Mouse (Mus musculus) heart, adult 2 months (tissue): ENCODE results near the gene Pde4b. TPM values are rescaled to one million over a fixed set of nuclear protein-coding genes. Genes with fewer than 3 reads are reported as not detected.

Source experiments
- DNase-seq, 2 experiments: peaks; one replicate each; pipeline ENCODE4 v3.0.0; 2021
- H3K27ac ChIP-seq: fragments of 200-600 bp; 2 replicates; pipeline ENCODE4 v1.8.1; 2022
- H3K27me3 ChIP-seq: fragments of 200-500 bp; 2 replicates; pipeline ENCODE4 v1.6.1; 2012; ENCODE audit warnings: mild to moderate bottlenecking, low read length, inconsistent platforms, mixed read lengths; ENCODE audit not compliant: control insufficient read depth, insufficient read depth
- H3K36me3 ChIP-seq: fragments of 200-500 bp; 2 replicates; pipeline ENCODE4 v1.6.1; 2012; ENCODE audit warnings: low read length, inconsistent platforms; ENCODE audit not compliant: control insufficient read depth, insufficient read depth
- H3K4me1 ChIP-seq: fragments of 200-500 bp; 2 replicates; pipeline ENCODE4 v1.6.1; 2011; ENCODE audit warnings: low read length; ENCODE audit not compliant: control insufficient read depth, insufficient read depth
- H3K4me3 ChIP-seq: fragments of 200-600 bp; 2 replicates; pipeline ENCODE4 v1.8.1; 2022
- H3K79me2 ChIP-seq: fragments of 200-500 bp; replicated peaks from 2 replicates; pipeline ENCODE4 v1.6.1; 2012; ENCODE audit warnings: mild to moderate bottlenecking, inconsistent platforms, low read length, moderate library complexity, mixed read lengths; ENCODE audit not compliant: control insufficient read depth, insufficient read depth
- H3K9ac ChIP-seq: fragments of 200-500 bp; 2 replicates; pipeline ENCODE4 v1.6.1; 2012; ENCODE audit warnings: low read depth, mild to moderate bottlenecking, control low read depth, inconsistent platforms, low read length, mixed read lengths
- CTCF ChIP-seq: fragments of 200-600 bp; IDR thresholded peaks from 2 replicates; pipeline ENCODE4 v1.8.1; 2022; ENCODE audit warnings: antibody characterized with exemption, mild to moderate bottlenecking, moderate library complexity
- EP300 ChIP-seq: fragments of 200-500 bp; IDR thresholded peaks from 2 replicates; pipeline ENCODE4 v1.6.1; 2011; ENCODE audit warnings: low read depth, low read length, control low read depth; ENCODE audit not compliant: insufficient read depth
- POLR2A ChIP-seq: fragments of 200-500 bp; IDR thresholded peaks from 2 replicates; pipeline ENCODE4 v1.6.1; 2011; ENCODE audit warnings: mild to moderate bottlenecking, low read depth, low read length, control low read depth; ENCODE audit not compliant: insufficient read depth
- WGBS: fragments of 180-500 bp; shearing (Covaris S2); methylation state at CpG from one replicate; pipeline ENCODE4 v1.1.7; 2018; 5-methylcytosine and 5-hydroxymethylcytosine counted together
- intact Hi-C: fragments of 180-260 bp; cut with DNase I; formaldehyde crosslinking; loops from one replicate; pipeline ENCODE4 v1.15.1; 2025
- polyA plus RNA-seq: library from polyadenylated mRNA; depleted of rRNA; stranded (reverse); fragments of >200 nt; gene quantifications from 2 replicates; pipeline ENCODE4 v1.2.3, GENCODE M21; 2012
- total RNA-seq, 2 experiments: library from RNA; stranded (reverse); gene quantifications; 2 replicates each; pipeline ENCODE4 v1.2.3; 2021

The Pde4b gene
- total and polyA plus RNA-seq, 3 experiments: 16.3 to 29.4 (median 28.2) TPM

- peaks cover 45% of the 10 kb centered on the region for H3K36me3 ChIP-seq
These were observed 507.2 kb downstream of the Pde4b start for GRCm38 (mm10) chr4:102594506-102594905.

GRCm38 (mm10) chr4:102603968-102604367 is 516.6 kb downstream of the Pde4b start:
- intact Hi-C loops: no loop called here
- peaks cover 41% of the 10 kb centered on the region for H3K36me3 ChIP-seq

More at GRCm38 (mm10) chr4:102594506-102594905, 507.2 kb downstream of the Pde4b start:
- no peaks in the 10 kb centered on the region for H3K27me3 ChIP-seq
- no peak overlapping the region for H3K4me3 ChIP-seq
- no peak for DNase-seq
- intact Hi-C loops: loop anchor here (5.0 kb wide), 1 partner anchor 38 kb away; no protein-coding TSS in a partner anchor
- 82% methylated on average over 3 of the region's 3 CpGs for WGBS
- no peak for TF ChIP-seq EP300
- no peak for TF ChIP-seq POLR2A
- no peak for TF ChIP-seq CTCF
- H3K4me1 ChIP-seq: peaks cover 5% of the 10 kb centered on the region
- no peak overlapping the region for H3K9ac ChIP-seq
- H3K79me2 ChIP-seq: peaks cover 2% of the 10 kb centered on the region; the same call in 1 of the 2 replicates
- no peak overlapping the region for H3K27ac ChIP-seq

GRCm38 (mm10) chr4:102605231-102605630 is 517.9 kb downstream of the Pde4b start:
- Histone ChIP-seq H3K9ac (no peak overlapping the region), H3K4me3 (no peak overlapping the region), H3K27ac (no peak overlapping the region), H3K36me3 (peaks cover 33% of the 10 kb centered on the region), H3K27me3 (no peaks in the 10 kb centered on the region), H3K4me1 (peaks cover 2% of the 10 kb centered on the region), H3K79me2 (no peaks in the 10 kb centered on the region)
- DNase-seq: no peak
- WGBS: 92% methylated on average over 8 of the region's 8 CpGs
- TF ChIP-seq EP300 (no peak), CTCF (no peak), POLR2A (no peak)
- intact Hi-C loops: no loop called here

More at GRCm38 (mm10) chr4:102603968-102604367, 516.6 kb downstream of the Pde4b start:
- no peak overlapping the region for H3K9ac ChIP-seq
- TF ChIP-seq POLR2A: no peak
- no peak for TF ChIP-seq EP300
- TF ChIP-seq CTCF: no peak
- H3K27me3 ChIP-seq: no peaks in the 10 kb centered on the region
- no peak overlapping the region for H3K27ac ChIP-seq
- DNase-seq: no peak
- H3K79me2 ChIP-seq: no peaks in the 10 kb centered on the region
- WGBS: 46% methylated on average over 3 of the region's 3 CpGs
- H3K4me3 ChIP-seq: no peak overlapping the region
- peaks cover 2% of the 10 kb centered on the region for H3K4me1 ChIP-seq

- TF ChIP-seq CTCF: no peak
- TF ChIP-seq POLR2A: no peak
- Histone ChIP-seq H3K9ac (no peak overlapping the region), H3K36me3 (peaks cover 31% of the 10 kb centered on the region), H3K4me3 (no peak overlapping the region), H3K4me1 (peaks cover 2% of the 10 kb centered on the region), H3K27me3 (no peaks in the 10 kb centered on the region), H3K79me2 (no peaks in the 10 kb centered on the region), H3K27ac (no peak overlapping the region)
- 80% methylated on average over 4 of the region's 4 CpGs for WGBS
- no peak for DNase-seq
- intact Hi-C loops: no loop called here
These were observed 518.5 kb downstream of the Pde4b start for GRCm38 (mm10) chr4:102605722-102606341.

- H3K9ac ChIP-seq: no peak overlapping the region
- WGBS: 81% methylated on average over 8 of the region's 8 CpGs
- no peak for TF ChIP-seq POLR2A
- TF ChIP-seq EP300: no peak
- TF ChIP-seq CTCF: no peak
- H3K4me1 ChIP-seq: peaks cover 2% of the 10 kb centered on the region
- H3K36me3 ChIP-seq: peaks cover 27% of the 10 kb centered on the region
- H3K79me2 ChIP-seq: no peaks in the 10 kb centered on the region
- no peak for DNase-seq
- intact Hi-C loops: no loop called here
- no peak overlapping the region for H3K4me3 ChIP-seq
- H3K27me3 ChIP-seq: no peaks in the 10 kb centered on the region
- no peak overlapping the region for H3K27ac ChIP-seq
These were observed 519.5 kb downstream of the Pde4b start for GRCm38 (mm10) chr4:102606825-102607224.

- 31% methylated on average over 7 of the region's 7 CpGs for WGBS
- peaks cover 2% of the 10 kb centered on the region for H3K4me1 ChIP-seq
- intact Hi-C loops: no loop called here
- H3K9ac ChIP-seq: no peak overlapping the region
- peaks cover 19% of the 10 kb centered on the region for H3K36me3 ChIP-seq
- no peak for DNase-seq
- H3K4me3 ChIP-seq: no peak overlapping the region
- no peaks in the 10 kb centered on the region for H3K27me3 ChIP-seq
- TF ChIP-seq POLR2A (no peak), EP300 (no peak)
- H3K27ac ChIP-seq: no peak overlapping the region; the same call in 1 of the 2 replicates
- no peaks in the 10 kb centered on the region for H3K79me2 ChIP-seq
These were observed 520.5 kb downstream of the Pde4b start for GRCm38 (mm10) chr4:102607744-102608416.
